Mouse (Mus musculus) thymus, adult 2 months (tissue): ENCODE measurements around the gene Soga1. TPM values are rescaled to one million over a fixed set of nuclear protein-coding genes. Genes with fewer than 3 reads are reported as not detected.

Experiments used
- DNase-seq: peaks from one replicate; pipeline ENCODE4 v3.0.0; 2021
- H3K27ac ChIP-seq: fragments of 200-500 bp; 2 replicates; pipeline ENCODE4 v1.5.1; 2012; ENCODE audit warnings: low read length, control low read depth; ENCODE audit not compliant: control insufficient read depth, insufficient read depth
- H3K27me3 ChIP-seq: fragments of 200-500 bp; 2 replicates; pipeline ENCODE4 v1.6.1; 2012; ENCODE audit warnings: mild to moderate bottlenecking, low read length, moderate library complexity, mixed read lengths; ENCODE audit not compliant: control insufficient read depth, insufficient read depth
- H3K36me3 ChIP-seq: fragments of 200-500 bp; 2 replicates; pipeline ENCODE4 v1.6.1; 2012; ENCODE audit warnings: mild to moderate bottlenecking, low read length, moderate library complexity; ENCODE audit not compliant: control insufficient read depth, insufficient read depth
- H3K4me1 ChIP-seq: fragments of 200-500 bp; replicated peaks from 2 replicates; pipeline ENCODE4 v1.6.1; 2012; ENCODE audit warnings: low read length; ENCODE audit not compliant: control insufficient read depth, insufficient read depth
- H3K4me3 ChIP-seq: fragments of 200-500 bp; 2 replicates; pipeline ENCODE4 v1.5.1; 2012; ENCODE audit warnings: mild to moderate bottlenecking, low read length, control low read depth, moderate library complexity; ENCODE audit not compliant: control insufficient read depth, insufficient read depth
- CTCF ChIP-seq: fragments of 200-500 bp; IDR thresholded peaks from 2 replicates; pipeline ENCODE4 v1.5.1; 2012; ENCODE audit warnings: mild to moderate bottlenecking, control low read depth, low read length, moderate library complexity, borderline replicate concordance; ENCODE audit not compliant: control insufficient read depth, poor library complexity, insufficient read depth; ENCODE audit errors: extremely low read depth
- POLR2A ChIP-seq: fragments of 200-500 bp; IDR thresholded peaks from 2 replicates; pipeline ENCODE4 v1.6.1; 2012; ENCODE audit warnings: mild to moderate bottlenecking, low read length, control low read depth, moderate library complexity; ENCODE audit not compliant: control insufficient read depth, poor library complexity, insufficient read depth; ENCODE audit errors: extremely low read depth
- WGBS: fragments of 180-500 bp; shearing (Covaris S2); methylation state at CpG from one replicate; pipeline ENCODE4 v1.1.7; 2018; 5-methylcytosine and 5-hydroxymethylcytosine counted together
- polyA plus RNA-seq: library from polyadenylated mRNA; depleted of rRNA; stranded (reverse); fragments of >200 nt; gene quantifications from 2 replicates; pipeline ENCODE4 v1.2.3, GENCODE M21; 2012; rRNA removed

Gene Soga1
- polyA plus RNA-seq, result 5.2 and 5.3 TPM in 2 replicates

GRCm38 (mm10) chr2:157078793-157079700 lies at the start of gene Soga1:
TSS of gene Soga1 (minus strand) at chr2:157079254.
- peak within 1 kb of the TSS; percentile 37 for H3K4me3 ChIP-seq
- WGBS, result 1% methylated on average over 128 of the region's 136 CpGs
- no peaks in the 10 kb centered on the region for H3K36me3 ChIP-seq
- H3K4me1 ChIP-seq, result peaks cover 11% of the 10 kb centered on the region
- peaks cover 6% of the 10 kb centered on the region; the same call in 1 of the 2 replicates for H3K27me3 ChIP-seq
- no peak within 1 kb of the TSS for H3K27ac ChIP-seq
- DNase-seq, result peak; percentile 53
- TF ChIP-seq POLR2A, result no peak
- TF ChIP-seq CTCF, result peak; percentile 26; the same call in 1 of the 2 replicates

DNA sequence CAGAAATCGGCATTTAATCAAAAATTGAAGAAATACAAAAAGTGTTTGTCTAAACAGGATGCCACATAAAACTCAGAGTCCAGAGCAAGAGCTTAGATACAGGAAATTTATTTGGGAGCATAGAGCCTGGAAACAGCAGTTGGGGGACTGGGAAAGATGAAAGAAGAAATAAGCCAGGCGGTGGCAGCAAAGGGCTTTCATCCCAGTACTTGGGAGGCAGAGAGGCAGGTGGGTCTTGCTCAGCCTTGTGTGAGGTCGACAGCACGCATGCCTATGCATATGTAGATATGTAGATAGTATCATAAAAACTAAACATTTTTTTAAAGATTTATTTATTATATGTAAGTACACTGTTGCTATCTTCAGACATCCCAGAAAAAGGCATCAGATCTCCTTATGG lies 49.0 kb upstream of the Soga1 start:
- no peaks in the 10 kb centered on the region; the same call in 1 of the 2 replicates for H3K27me3 ChIP-seq
- TF ChIP-seq CTCF (no peak), POLR2A (no peak)
- 53% methylated on average over 4 of the region's 4 CpGs for WGBS
- H3K36me3 ChIP-seq, result no peaks in the 10 kb centered on the region
- H3K4me1 ChIP-seq, result peaks cover 5% of the 10 kb centered on the region; the same call in 1 of the 2 replicates
- H3K27ac ChIP-seq, result no peak overlapping the region
- DNase-seq, result no peak
- H3K4me3 ChIP-seq, result no peak overlapping the region

DNA sequence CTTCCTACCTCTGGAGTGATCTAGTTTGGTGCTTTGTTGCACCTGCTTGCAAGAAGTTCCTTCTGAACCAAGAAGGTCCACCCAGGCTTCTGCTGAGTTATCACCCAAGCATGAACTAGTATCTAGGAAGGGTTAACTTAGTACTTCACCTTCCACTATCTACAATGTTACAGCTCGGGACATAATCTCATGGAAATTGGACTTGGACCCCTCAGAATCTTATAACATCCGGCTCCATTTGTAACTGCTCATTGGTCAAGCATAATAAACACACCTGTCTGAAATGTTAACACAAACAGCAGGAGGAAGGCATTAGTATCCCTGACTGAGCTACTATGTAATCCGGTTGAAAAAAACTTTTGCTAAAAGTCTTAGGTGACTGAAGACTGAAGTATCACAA lies 48.3 kb upstream of the Soga1 start:
- DNase-seq, result no peak
- Histone ChIP-seq H3K27ac (no peak overlapping the region), H3K36me3 (no peaks in the 10 kb centered on the region), H3K4me3 (no peak overlapping the region), H3K4me1 (peaks cover 5% of the 10 kb centered on the region; the same call in 1 of the 2 replicates), H3K27me3 (no peaks in the 10 kb centered on the region; the same call in 1 of the 2 replicates)
- TF ChIP-seq CTCF (no peak), POLR2A (no peak)
- 95% methylated on average over 3 of the region's 3 CpGs for WGBS

GRCm38 (mm10) chr2:157125246-157125645 lies 46.2 kb upstream of the Soga1 start:
- Histone ChIP-seq H3K4me3 (no peak overlapping the region), H3K27ac (no peak overlapping the region), H3K4me1 (peaks cover 4% of the 10 kb centered on the region), H3K27me3 (no peaks in the 10 kb centered on the region; the same call in 1 of the 2 replicates), H3K36me3 (no peaks in the 10 kb centered on the region)
- WGBS, result 91% methylated on average over 3 of the region's 3 CpGs
- no peak for DNase-seq
- no peak for TF ChIP-seq POLR2A
- TF ChIP-seq CTCF, result no peak

DNA sequence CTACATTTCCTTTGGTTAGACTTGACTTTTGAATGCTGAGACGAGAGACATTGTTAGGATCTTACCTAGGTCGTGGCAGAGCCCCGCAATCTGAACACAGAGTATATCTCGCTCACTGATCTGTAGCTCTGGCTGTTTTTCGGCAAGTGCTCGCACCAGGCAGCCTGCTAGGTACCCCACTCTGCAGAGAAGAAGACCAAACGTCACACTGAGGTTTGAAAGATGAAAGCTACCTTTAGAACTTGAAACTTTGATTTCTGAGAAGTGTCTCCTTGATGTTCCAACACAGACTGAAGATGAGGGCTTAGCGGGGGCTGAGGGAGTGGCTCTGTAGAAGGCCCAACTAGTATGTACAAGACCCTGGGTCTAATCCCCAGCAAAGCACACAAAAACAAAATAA lies 42.7 kb upstream of the Soga1 start:
- Histone ChIP-seq H3K27me3 (no peaks in the 10 kb centered on the region), H3K27ac (no peak overlapping the region), H3K36me3 (no peaks in the 10 kb centered on the region), H3K4me3 (no peak overlapping the region), H3K4me1 (peaks cover 11% of the 10 kb centered on the region)
- TF ChIP-seq CTCF (no peak), POLR2A (no peak)
- 11% methylated on average over 8 of the region's 8 CpGs for WGBS
- DNase-seq, result peak; percentile 44

- H3K36me3 ChIP-seq, result no peaks in the 10 kb centered on the region
- H3K4me1 ChIP-seq, result peaks cover 11% of the 10 kb centered on the region
- DNase-seq, result peak; percentile 20
- H3K27me3 ChIP-seq, result no peaks in the 10 kb centered on the region
- H3K27ac ChIP-seq, result no peak overlapping the region
- no peak overlapping the region for H3K4me3 ChIP-seq
- 27% methylated on average over 3 of the region's 3 CpGs for WGBS
- no peak for TF ChIP-seq CTCF
- TF ChIP-seq POLR2A, result no peak
Measured at GRCm38 (mm10) chr2:157119075-157119474, 40.0 kb upstream of the Soga1 start.
